Mouse (Mus musculus) ES-E14 (cell line): Measurements from ENCODE around the gene Myo10. TPM values are rescaled to one million over a fixed set of nuclear protein-coding genes. Genes with fewer than 3 reads are reported as not detected.

Experiments used
- DNase-seq: peaks from one replicate; pipeline ENCODE4 v3.0.0-alpha.2; 2013; ENCODE audit warnings: low read depth, low spot score
- H3K27ac ChIP-seq: 2 replicates; pipeline ENCODE4 v1.5.1; 2012; ENCODE audit warnings: low read depth, mild to moderate bottlenecking, low read length, moderate library complexity, mixed read lengths; ENCODE audit not compliant: poor library complexity, insufficient read depth, severe bottlenecking
- H3K36me3 ChIP-seq: 2 replicates; pipeline ENCODE4 v1.6.1; 2012; ENCODE audit warnings: mild to moderate bottlenecking, low read length, moderate library complexity, mixed read lengths; ENCODE audit not compliant: control insufficient read depth, poor library complexity, insufficient read depth, severe bottlenecking
- H3K4me1 ChIP-seq, 2 experiments: fragments of 150-350 bp in 1 of 2; sonication (generic) in 1 of 2; 2 replicates each; pipeline ENCODE4 v1.6.1; 2012; ENCODE audit warnings: low read length in 2 of 2, mild to moderate bottlenecking in 1 of 2, mixed read lengths in 1 of 2; ENCODE audit not compliant: control insufficient read depth in 2 of 2, insufficient read depth in 2 of 2, poor library complexity in 1 of 2
- H3K4me3 ChIP-seq, 2 experiments: fragments of 150-350 bp in 1 of 2; sonication (generic) in 1 of 2; 2 replicates each; pipeline ENCODE4 v1.5.1; 2012; ENCODE audit warnings: low read length in 2 of 2, low read depth in 1 of 2, mild to moderate bottlenecking in 1 of 2, mixed read lengths in 1 of 2; ENCODE audit not compliant: insufficient read depth in 1 of 2, poor library complexity in 1 of 2, severe bottlenecking in 1 of 2
- H3K9ac ChIP-seq: 2 replicates; pipeline ENCODE4 v1.6.1; 2012; ENCODE audit warnings: low read depth, mild to moderate bottlenecking, low read length, mixed read lengths; ENCODE audit not compliant: poor library complexity, insufficient read depth, severe bottlenecking
- H3K9me3 ChIP-seq: fragments of 150-350 bp; sonication (generic); 2 replicates; pipeline ENCODE4 v1.6.1; 2012; ENCODE audit warnings: low read depth, mild to moderate bottlenecking, low read length; ENCODE audit not compliant: control insufficient read depth, insufficient read depth
- CHD2 ChIP-seq: IDR thresholded peaks from 2 replicates; pipeline ENCODE4 v1.6.1; 2014; ENCODE audit warnings: mild to moderate bottlenecking, low read depth, low read length, inconsistent platforms
- HCFC1 ChIP-seq: IDR thresholded peaks from 2 replicates; pipeline ENCODE4 v1.6.1; 2012; ENCODE audit warnings: low read length, inconsistent platforms, borderline replicate concordance; ENCODE audit not compliant: insufficient read depth
- MAFK ChIP-seq: IDR thresholded peaks from 2 replicates; pipeline ENCODE4 v1.6.1; 2014; ENCODE audit warnings: mild to moderate bottlenecking, low read depth, low read length, inconsistent platforms; ENCODE audit not compliant: insufficient read depth
- ZC3H11A ChIP-seq: IDR thresholded peaks from 2 replicates; pipeline ENCODE4 v1.6.1; 2012; ENCODE audit warnings: low read depth, mild to moderate bottlenecking, inconsistent platforms, low read length, borderline replicate concordance
- ZNF384 ChIP-seq: IDR thresholded peaks from 2 replicates; pipeline ENCODE4 v1.6.1; 2012; ENCODE audit warnings: low read depth, low read length, inconsistent platforms
- in situ Hi-C, 2 experiments: fragments of 600-800 bp; cut with MboI; formaldehyde crosslinking; loops; one replicate each; pipeline ENCODE4 v1.15.1; 2025; ENCODE audit warnings: low sequenced_read_pairs in 2 of 2, inconsistent platforms in 1 of 2; ENCODE audit not compliant: unreplicated experiment in 2 of 2
- total RNA-seq: library from RNA; depleted of rRNA; stranded (reverse); fragments of 300-350 nt; gene quantifications from 2 replicates; pipeline ENCODE4 v1.2.3, GENCODE M21; 2012

Myo10 gene
- total RNA-seq, 1 experiment: 133 TPM

DNA sequence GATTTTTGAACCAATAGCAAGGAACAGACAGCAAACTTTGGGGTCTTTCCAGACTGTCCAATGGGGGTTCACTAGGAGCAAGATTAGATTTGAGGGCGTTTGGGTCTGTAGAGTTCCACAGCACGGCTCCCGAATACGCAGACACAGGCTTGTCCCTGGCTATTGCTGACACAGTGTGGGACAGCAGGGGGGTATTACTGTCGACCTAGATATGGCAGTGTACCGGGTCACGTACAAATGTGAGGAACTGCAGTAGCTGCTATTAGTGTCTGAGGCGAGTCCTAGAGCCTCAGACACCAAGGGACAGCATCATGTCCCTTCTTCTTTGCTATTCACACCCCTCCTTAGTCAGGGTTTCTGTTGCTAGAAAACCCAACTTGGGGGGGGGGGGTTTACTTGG is 165.6 kb downstream of the Myo10 start:
- TF ChIP-seq CHD2 (no peak), ZC3H11A (no peak), ZNF384 (no peak), HCFC1 (no peak), MAFK (no peak)
- DNase-seq: no peak
- no peaks in the 10 kb centered on the region for H3K9me3 ChIP-seq
- peaks cover 85% of the 10 kb centered on the region for H3K36me3 ChIP-seq
- no peak overlapping the region for H3K9ac ChIP-seq
- H3K4me3 ChIP-seq: no peak overlapping the region
- H3K4me1 ChIP-seq: peaks cover 6 to 34% of the 10 kb centered on the region in 2 experiments; a peak in 3 of 4 replicates
- in situ Hi-C loops: loop anchor here in 1 of 2 experiments (10.0 kb wide), 1 partner anchor 53 kb away; no protein-coding TSS in a partner anchor
- H3K27ac ChIP-seq: no peak overlapping the region

- no peak overlapping the region for H3K9ac ChIP-seq
- in situ Hi-C loops: loop anchor here in 1 of 2 experiments (10.0 kb wide), 1 partner anchor 54 kb away; no protein-coding TSS in a partner anchor
- TF ChIP-seq CHD2 (no peak), ZNF384 (no peak), HCFC1 (no peak), MAFK (no peak), ZC3H11A (no peak)
- peak overlapping the region; percentile 26; the same call in 1 of the 2 replicates for H3K27ac ChIP-seq
- no peak overlapping the region for H3K4me3 ChIP-seq
- peaks cover 85% of the 10 kb centered on the region for H3K36me3 ChIP-seq
- no peak for DNase-seq
- peaks cover 6 to 30% of the 10 kb centered on the region in 2 experiments; a peak in 3 of 4 replicates for H3K4me1 ChIP-seq
- no peaks in the 10 kb centered on the region for H3K9me3 ChIP-seq
These were observed 166.2 kb downstream of the Myo10 start for GRCm38 (mm10) chr15:25788565-25788964.

DNA sequence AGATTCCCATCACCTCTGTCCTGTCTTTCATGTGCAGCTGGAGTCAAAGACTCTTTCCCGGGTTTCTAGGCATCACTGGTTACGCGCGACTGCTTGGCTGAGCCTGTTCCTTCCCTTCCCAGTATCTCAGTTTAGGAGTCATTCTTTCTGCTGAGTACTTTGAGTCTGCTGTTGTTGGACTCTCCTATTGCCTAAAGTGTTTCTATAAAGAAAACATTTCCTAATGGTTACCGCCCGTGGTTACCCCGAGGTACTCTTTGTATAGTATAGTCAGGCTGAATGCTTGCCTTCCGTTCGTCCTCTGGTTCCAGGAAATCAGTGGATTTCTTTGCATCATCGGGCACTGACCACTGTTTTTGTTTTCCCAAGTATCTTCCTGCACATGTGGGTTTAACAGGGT is 166.9 kb downstream of the Myo10 start:
- Histone ChIP-seq H3K4me3 (no peak overlapping the region), H3K27ac (peak overlapping the region; percentile 26; the same call in 1 of the 2 replicates), H3K36me3 (peaks cover 85% of the 10 kb centered on the region), H3K9me3 (no peaks in the 10 kb centered on the region), H3K4me1 (peaks cover 3 to 26% of the 10 kb centered on the region in 2 experiments; a peak in 3 of 4 replicates), H3K9ac (no peak overlapping the region)
- no peak for DNase-seq
- TF ChIP-seq CHD2: no peak
- no peak for TF ChIP-seq ZC3H11A
- no peak for TF ChIP-seq ZNF384
- no peak for TF ChIP-seq MAFK
- no peak for TF ChIP-seq HCFC1
- in situ Hi-C loops: loop anchor here in 1 of 2 experiments (10.0 kb wide), 1 partner anchor 54 kb away; no protein-coding TSS in a partner anchor

- in situ Hi-C loops: no loop called here
- peak overlapping the region; percentile 19; the same call in 1 of the 2 replicates for H3K9ac ChIP-seq
- no peak overlapping the region for H3K27ac ChIP-seq
- H3K36me3 ChIP-seq: peaks cover 74% of the 10 kb centered on the region
- H3K9me3 ChIP-seq: no peaks in the 10 kb centered on the region
- DNase-seq: no peak
- H3K4me1 ChIP-seq: peaks cover 3 to 13% of the 10 kb centered on the region in 2 experiments; a peak in 2 of 4 replicates
- TF ChIP-seq CHD2 (no peak), MAFK (no peak), ZC3H11A (no peak), HCFC1 (no peak), ZNF384 (no peak)
- H3K4me3 ChIP-seq: no peak overlapping the region
These were observed 169.5 kb downstream of the Myo10 start for GRCm38 (mm10) chr15:25791660-25792353.

GRCm38 (mm10) chr15:25794123-25794522 is 171.8 kb downstream of the Myo10 start:
- peaks cover 77% of the 10 kb centered on the region for H3K36me3 ChIP-seq

More at GRCm38 (mm10) chr15:25794123-25794522, 171.8 kb downstream of the Myo10 start:
- no peak for DNase-seq
- in situ Hi-C loops: no loop called here
- Histone ChIP-seq H3K4me3 (no peak overlapping the region), H3K9me3 (no peaks in the 10 kb centered on the region), H3K4me1 (peaks cover 0 to 7% of the 10 kb centered on the region in 2 experiments; a peak in 1 of 4 replicates), H3K9ac (no peak overlapping the region), H3K27ac (no peak overlapping the region)
- TF ChIP-seq HCFC1: no peak
- TF ChIP-seq ZC3H11A: no peak
- no peak for TF ChIP-seq ZNF384
- no peak for TF ChIP-seq MAFK
- TF ChIP-seq CHD2: no peak
